Mouse (Mus musculus) brain, embryonic 14.5 days (tissue): ENCODE data around the gene C330007P06Rik.

Experiments
- CTCF ChIP-seq: fragments of 200-500 bp; IDR thresholded peaks from 2 replicates; pipeline ENCODE4 v1.5.1; 2012; ENCODE audit warnings: inconsistent platforms, mild to moderate bottlenecking, moderate library complexity, borderline replicate concordance; ENCODE audit not compliant: insufficient read depth, insufficient read length; ENCODE audit errors: extremely low read depth
- POLR2A ChIP-seq: fragments of 200-500 bp; IDR thresholded peaks from 2 replicates; pipeline ENCODE4 v1.6.1; 2012; ENCODE audit warnings: mild to moderate bottlenecking, inconsistent platforms, borderline replicate concordance; ENCODE audit not compliant: poor library complexity, insufficient read depth, insufficient read length, severe bottlenecking; ENCODE audit errors: extremely low read depth

GRCm38 (mm10) chrX:36831632-36832031, 42.3 kb downstream of the C330007P06Rik start:
- TF ChIP-seq CTCF = no peak
- no peak for TF ChIP-seq POLR2A
